Mouse (Mus musculus) embryonic fibroblast, embryonic 13.5 days (primary cell): Measurements from ENCODE around the gene Zfp1. TPM values are rescaled to one million over a fixed set of nuclear protein-coding genes. Genes with fewer than 3 reads are reported as not detected.

Experiments
- H3K27ac ChIP-seq: 2 replicates; pipeline ENCODE4 v1.5.1; 2012; ENCODE audit warnings: low read length, control low read depth, inconsistent platforms; ENCODE audit not compliant: insufficient read depth
- H3K4me1 ChIP-seq: 2 replicates; pipeline ENCODE4 v1.6.1; 2011; ENCODE audit warnings: low read length; ENCODE audit not compliant: control insufficient read depth, insufficient read depth
- H3K4me3 ChIP-seq: 2 replicates; pipeline ENCODE4 v1.5.1; 2011; ENCODE audit warnings: mild to moderate bottlenecking, control low read depth, low read length; ENCODE audit not compliant: insufficient read depth
- CTCF ChIP-seq: IDR thresholded peaks from 2 replicates; pipeline ENCODE4 v1.5.1; 2011; ENCODE audit warnings: mild to moderate bottlenecking, control low read depth, low read length, moderate library complexity, borderline replicate concordance; ENCODE audit not compliant: insufficient read depth
- POLR2A ChIP-seq: IDR thresholded peaks from 2 replicates; pipeline ENCODE4 v1.6.1; 2011; ENCODE audit warnings: low read depth, mild to moderate bottlenecking, control low read depth, low read length, moderate library complexity
- polyA plus RNA-seq: library from polyadenylated mRNA; stranded (reverse); fragments of >200 nt; gene quantifications from 2 replicates; pipeline ENCODE4 v1.2.4, GENCODE M21; 2011; ENCODE audit warnings: low read depth; ENCODE audit not compliant: missing spikeins, insufficient read length

Zfp1 gene
- polyA plus RNA-seq, 1 experiment = 11.7 TPM

DNA sequence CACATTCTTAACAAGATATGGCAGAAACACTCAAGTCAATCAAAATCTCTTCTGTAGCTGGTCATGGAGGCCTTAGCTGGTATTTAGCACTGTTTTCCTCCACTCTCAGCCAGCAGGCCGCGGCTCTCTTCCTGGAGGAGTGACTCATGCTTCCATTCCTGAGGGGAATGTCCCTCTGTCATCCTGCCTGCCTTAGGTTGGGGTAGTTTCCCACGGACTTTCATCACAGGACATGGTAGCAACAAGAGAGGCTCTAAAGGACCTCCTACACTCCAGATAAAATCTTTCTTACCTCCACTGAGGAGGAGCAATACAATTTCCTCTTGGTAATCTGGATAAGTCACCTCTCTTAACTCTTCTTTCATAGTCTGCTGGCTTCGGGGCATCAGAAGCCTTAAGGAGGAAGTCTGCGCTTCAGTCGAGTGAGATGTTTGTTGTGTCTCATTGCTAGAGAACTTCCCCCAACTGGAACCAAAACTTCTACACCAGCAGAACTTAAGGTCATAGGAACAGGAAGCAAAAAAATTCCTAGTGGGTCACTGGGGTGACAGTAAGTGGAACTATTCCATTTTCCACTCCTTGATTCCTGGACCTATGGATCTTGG, 15.7 kb downstream of the Zfp1 start:
- H3K27ac ChIP-seq = peak overlapping the region; percentile 54
- H3K4me3 ChIP-seq = no peak overlapping the region
- peaks cover 10% of the 10 kb centered on the region; the same call in 1 of the 2 replicates for H3K4me1 ChIP-seq
- TF ChIP-seq POLR2A = no peak
- TF ChIP-seq CTCF = no peak

DNA sequence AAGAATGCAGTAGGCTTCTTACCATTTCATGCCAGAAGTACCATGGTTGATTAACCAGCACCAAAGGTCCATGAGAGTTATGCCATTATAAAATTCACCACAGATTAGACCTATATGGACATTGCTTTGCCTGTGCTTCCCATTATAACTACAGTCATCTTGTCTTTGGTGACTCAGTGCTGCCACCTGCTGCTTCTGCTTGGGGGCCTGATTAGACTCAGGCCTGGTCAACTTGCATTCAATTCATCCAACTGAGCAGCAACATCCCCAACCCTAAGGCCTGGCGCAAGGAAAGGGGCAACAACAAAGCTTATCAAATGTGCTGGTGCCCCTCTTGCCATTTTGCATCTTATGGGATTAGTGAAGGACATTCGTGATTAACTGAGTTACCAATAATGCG, 19.3 kb downstream of the Zfp1 start:
- H3K27ac ChIP-seq = no peak overlapping the region
- H3K4me1 ChIP-seq = peaks cover 10% of the 10 kb centered on the region; the same call in 1 of the 2 replicates
- no peak overlapping the region for H3K4me3 ChIP-seq
- TF ChIP-seq POLR2A (no peak), CTCF (peak; percentile 60; the same call in 1 of the 2 replicates)

DNA sequence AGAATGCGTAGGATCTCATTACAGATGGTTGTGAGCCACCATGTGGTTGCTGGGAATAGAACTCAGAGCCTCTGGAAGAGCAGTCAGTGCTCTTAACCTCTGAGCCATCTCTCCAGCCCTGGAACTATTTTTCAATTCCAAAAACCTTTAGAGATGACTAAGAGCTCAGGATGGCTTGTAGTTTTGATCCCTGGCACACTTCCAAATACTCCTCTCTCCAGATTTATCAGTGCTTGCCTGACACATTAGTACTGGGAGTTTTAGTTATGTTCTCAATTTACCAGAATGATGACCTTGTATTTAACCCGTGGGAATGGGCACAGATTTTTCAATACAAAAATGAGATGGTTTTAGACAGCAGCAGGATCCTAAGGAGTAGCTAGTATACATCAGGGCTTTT, 23.6 kb downstream of the Zfp1 start:
- no peaks in the 10 kb centered on the region for H3K4me1 ChIP-seq
- H3K27ac ChIP-seq = no peak overlapping the region
- TF ChIP-seq CTCF (no peak), POLR2A (no peak)
- H3K4me3 ChIP-seq = no peak overlapping the region

DNA sequence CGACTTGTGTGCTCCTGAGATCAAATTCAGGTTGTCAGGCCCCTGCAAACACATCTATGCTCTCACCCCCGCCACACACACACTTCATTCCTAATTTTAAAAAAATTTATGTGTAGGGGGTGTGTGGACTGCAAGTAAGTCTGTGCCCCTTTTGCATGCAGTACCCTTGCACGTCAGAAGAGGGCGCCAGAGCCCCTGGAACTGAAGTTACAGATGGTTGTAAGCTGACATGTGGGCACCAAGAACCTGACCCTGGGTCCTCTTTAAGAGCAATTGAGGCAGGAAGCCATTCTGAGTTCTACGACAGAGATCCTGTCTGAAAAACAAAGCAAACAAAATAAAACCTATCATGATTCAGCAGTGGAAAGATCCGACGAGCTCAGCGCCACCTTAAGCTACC, 33.0 kb downstream of the Zfp1 start:
- peak; percentile 21; the same call in 1 of the 2 replicates for TF ChIP-seq CTCF
- no peak for TF ChIP-seq POLR2A
- Histone ChIP-seq H3K4me1 (no peaks in the 10 kb centered on the region), H3K4me3 (no peak overlapping the region), H3K27ac (no peak overlapping the region)

DNA sequence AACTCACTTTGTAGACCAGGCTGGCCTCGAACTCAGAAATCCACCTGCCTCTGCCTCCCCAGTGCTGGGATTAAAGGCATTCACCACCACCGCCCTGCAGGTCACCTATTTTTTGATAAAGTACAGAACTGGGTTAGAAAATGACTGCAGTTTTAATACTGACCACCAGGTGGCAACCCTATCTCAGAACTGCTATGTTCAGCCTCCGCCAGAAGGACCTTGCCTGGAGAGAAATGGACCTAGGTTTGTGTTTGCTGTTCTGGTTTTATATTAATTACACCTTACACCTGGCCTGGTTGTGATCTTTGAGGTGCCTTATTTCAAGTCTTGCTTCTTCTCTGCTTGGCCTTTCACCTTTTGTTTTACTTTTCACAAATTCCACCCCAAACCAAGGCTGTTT, 34.9 kb downstream of the Zfp1 start:
- H3K4me1 ChIP-seq = no peaks in the 10 kb centered on the region
- H3K27ac ChIP-seq = no peak overlapping the region
- no peak overlapping the region for H3K4me3 ChIP-seq
- TF ChIP-seq CTCF (peak; percentile 40; the same call in 1 of the 2 replicates), POLR2A (no peak)

DNA sequence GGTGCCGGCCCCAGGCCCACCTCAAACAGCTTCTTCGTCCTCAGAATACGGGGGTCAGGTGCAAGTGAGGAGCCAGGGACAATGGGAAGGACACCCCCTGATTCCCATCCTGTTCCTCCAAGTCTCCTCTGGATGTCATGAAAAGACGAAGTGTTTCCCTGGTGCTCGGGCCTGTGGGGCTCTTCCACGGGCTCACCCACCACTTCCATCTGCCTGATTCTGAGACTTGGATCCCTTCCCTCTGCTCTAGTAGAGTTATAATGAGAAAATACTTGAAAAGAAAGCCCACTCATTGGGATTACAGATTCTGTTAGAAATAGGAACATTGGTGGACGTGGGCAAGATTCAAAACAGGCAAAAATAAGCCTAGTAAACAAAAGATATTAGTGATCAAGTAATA, 35.6 kb downstream of the Zfp1 start:
- Histone ChIP-seq H3K4me1 (no peaks in the 10 kb centered on the region), H3K27ac (no peak overlapping the region), H3K4me3 (no peak overlapping the region)
- TF ChIP-seq CTCF = no peak
- no peak for TF ChIP-seq POLR2A

DNA sequence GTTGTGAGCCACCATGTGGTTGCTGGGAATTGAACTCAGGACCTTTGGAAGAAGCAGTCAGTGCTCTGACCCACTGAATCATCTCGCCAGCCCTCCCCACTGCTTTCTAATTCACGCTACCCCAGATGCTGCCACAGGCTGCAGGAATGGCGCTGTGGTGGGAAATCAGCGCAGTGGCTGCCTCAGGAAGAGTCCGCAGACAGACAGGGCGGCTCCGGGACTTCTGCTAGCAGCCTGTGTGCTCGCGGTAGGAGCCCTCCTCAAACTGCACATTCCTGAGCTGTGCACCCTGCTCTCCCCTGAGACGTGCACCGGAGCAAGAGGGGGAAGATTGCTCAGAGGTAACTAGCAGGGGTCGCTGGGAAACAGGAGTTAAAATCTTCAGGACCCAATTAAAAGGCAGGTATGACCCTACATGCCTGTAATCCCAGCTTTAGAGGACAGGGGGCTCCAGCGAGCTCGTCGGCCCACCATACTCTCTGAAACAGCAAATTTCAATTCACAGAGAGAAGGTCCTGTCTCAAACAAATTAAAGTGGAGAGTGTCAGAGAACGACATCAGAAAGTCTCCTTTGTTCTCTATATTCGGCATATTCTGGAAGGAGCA, 37.3 kb downstream of the Zfp1 start:
- no peak for TF ChIP-seq POLR2A
- no peak for TF ChIP-seq CTCF

DNA sequence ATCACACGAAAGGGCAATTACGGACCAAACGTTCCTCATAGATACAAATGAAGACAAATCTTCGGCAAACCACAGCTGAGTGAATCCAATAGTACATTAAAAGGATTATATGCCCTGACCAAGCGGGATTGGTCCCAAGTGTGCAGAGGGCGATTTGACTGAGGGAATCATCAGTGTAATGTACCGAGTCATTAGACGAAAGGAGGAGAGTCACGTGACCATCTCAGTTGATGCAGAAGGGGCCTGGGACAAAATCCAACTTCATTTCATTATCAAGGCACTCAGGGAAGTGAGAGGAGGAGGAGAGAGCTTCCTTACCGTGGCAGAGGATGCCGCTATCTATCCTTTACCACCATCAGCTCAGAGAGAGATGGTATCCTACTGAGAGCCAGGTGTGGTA, 38.0 kb downstream of the Zfp1 start:
- TF ChIP-seq POLR2A = no peak
- no peak overlapping the region for H3K27ac ChIP-seq
- H3K4me3 ChIP-seq = no peak overlapping the region
- H3K4me1 ChIP-seq = no peaks in the 10 kb centered on the region

More for the DNA sequence above, 37.3 kb downstream of the Zfp1 start:
- no peaks in the 10 kb centered on the region for H3K4me1 ChIP-seq
- H3K4me3 ChIP-seq = no peak overlapping the region
- H3K27ac ChIP-seq = no peak overlapping the region

DNA sequence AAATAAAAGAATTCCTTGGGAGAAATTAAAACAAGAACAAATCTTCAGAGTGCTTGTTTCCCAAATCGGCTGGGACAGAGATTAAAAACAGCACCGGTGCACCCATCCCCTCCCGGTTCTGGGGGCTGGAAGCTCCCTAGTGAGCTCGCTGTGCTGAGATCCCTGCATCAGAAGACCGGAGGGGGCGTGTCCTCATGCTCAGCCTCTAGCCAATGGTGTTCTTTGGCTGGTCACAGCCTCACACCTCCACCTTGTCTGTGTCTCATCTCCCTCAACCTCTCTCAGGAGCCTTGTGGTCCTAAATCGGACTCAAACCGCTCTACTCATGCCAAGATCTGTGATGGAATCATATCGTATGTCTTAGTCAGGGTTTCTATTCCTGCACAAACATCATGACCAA, 39.3 kb downstream of the Zfp1 start:
- TF ChIP-seq POLR2A = no peak
- Histone ChIP-seq H3K27ac (no peak overlapping the region), H3K4me3 (no peak overlapping the region), H3K4me1 (no peaks in the 10 kb centered on the region)

DNA sequence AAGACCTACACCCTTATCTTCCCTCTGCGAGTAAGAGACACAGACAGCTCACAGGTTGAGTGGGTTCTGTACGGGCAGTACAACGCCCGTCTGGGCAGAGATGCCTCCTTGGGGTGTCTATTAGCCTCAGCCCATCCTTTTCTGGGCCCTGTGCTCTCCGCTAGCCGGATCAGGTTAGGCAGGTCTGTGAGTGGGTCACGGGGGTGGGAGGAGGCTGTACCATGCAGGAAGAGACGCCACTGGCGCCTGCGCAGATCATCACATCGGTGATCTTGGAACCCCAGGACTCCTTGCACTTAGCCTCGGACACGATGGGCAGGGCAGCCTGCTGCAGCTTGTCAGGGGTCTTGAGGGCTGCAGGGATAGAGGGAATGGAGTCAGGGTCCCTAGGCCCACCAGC, 43.7 kb downstream of the Zfp1 start:
- no peaks in the 10 kb centered on the region for H3K4me1 ChIP-seq
- H3K4me3 ChIP-seq = no peak overlapping the region
- H3K27ac ChIP-seq = no peak overlapping the region
- TF ChIP-seq CTCF (no peak), POLR2A (no peak)

DNA sequence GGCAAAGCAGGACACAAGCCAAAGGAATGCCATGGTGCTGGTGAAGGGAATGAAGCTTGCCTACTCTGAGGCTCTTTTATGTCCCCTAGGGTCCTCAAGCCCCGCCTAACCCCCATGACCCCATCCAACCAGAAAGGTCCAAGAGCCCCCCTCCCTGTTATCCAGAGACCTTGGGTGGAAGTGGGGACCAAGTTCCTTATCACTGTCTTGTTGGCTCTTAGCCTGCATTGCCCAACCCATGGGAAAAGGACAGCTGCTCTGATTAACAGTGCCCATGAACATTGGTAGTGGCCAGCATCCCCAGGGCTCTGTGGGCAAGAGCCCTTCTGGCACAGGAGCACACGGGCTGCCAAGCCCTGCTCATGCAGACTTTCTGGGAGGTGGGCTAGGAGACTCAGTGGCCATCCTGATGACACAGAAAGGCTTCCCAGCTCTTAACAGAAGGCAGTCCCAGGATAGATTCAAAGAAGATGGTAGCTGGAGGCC, 47.8 kb downstream of the Zfp1 start, which contains the start of gene Ctrb1:
Gene Ctrb1 (minus strand): TSS at position 51 of the 486 bp plus-strand sequence.
- no peak for TF ChIP-seq CTCF
- no peak for TF ChIP-seq POLR2A

More for the DNA sequence above, 47.8 kb downstream of the Zfp1 start, which contains the start of gene Ctrb1:
- no peaks in the 10 kb centered on the region for H3K4me1 ChIP-seq
- no peak within 1 kb of the TSS for H3K27ac ChIP-seq
- no peak within 1 kb of the TSS for H3K4me3 ChIP-seq
